Mouse (Mus musculus) subcutaneous adipose tissue, adult 2 months (tissue): ENCODE measurements around the gene Gart. TPM values are rescaled to one million over a fixed set of nuclear protein-coding genes. Genes with fewer than 3 reads are reported as not detected.

ENCODE experiments used
- polyA plus RNA-seq: library from polyadenylated mRNA; depleted of rRNA; stranded (reverse); fragments of >200 nt; gene quantifications from 2 replicates; pipeline ENCODE4 v1.2.3, GENCODE M21; 2012; ENCODE audit warnings: low replicate concordance; rRNA removed

Gart gene
- 27.3 and 52.4 TPM in 2 replicates for polyA plus RNA-seq

GRCm38 (mm10) chr16:91646681-91647419 is at the start of gene Gart:
Gart (minus strand) TSS chr16:91646952.

GRCm38 (mm10) chr16:91688619-91689334 is 42.0 kb upstream of the Gart start, which contains the start of gene Donson:
Donson (minus strand) TSS chr16:91688770.

GRCm38 (mm10) chr16:91647461-91648219 is 888 bp upstream of the Gart start, which contains the start of gene Son:
Son (plus strand) TSS chr16:91647506.

GRCm38 (mm10) chr16:91618511-91619501 is 27.9 kb downstream of the Gart start, which contains the start of gene Dnajc28:
Dnajc28 (minus strand) TSS chr16:91619026.

GRCm38 (mm10) chr16:91597672-91598010 is 49.1 kb downstream of the Gart start, which contains the start of gene Tmem50b:
Tmem50b (minus strand) TSS chr16:91597800.

Other genes with a start within 250 kb of the Gart start
- gene Il10rb, start 240.8 kb downstream of the Gart start, polyA plus RNA-seq: 42.5 and 58.3 TPM in 2 replicates
- gene Ifnar1, start 161.7 kb downstream of the Gart start, polyA plus RNA-seq: 33.9 and 38.6 TPM in 2 replicates
- gene Ifngr2, start 99.9 kb downstream of the Gart start, polyA plus RNA-seq: 30.0 and 31.0 TPM in 2 replicates
- gene Tmem50b, start 49.2 kb downstream of the Gart start, polyA plus RNA-seq: 51.3 and 70.5 TPM in 2 replicates
- gene Dnajc28, start 27.9 kb downstream of the Gart start, polyA plus RNA-seq: 2.6 and 3.0 TPM in 2 replicates
- 133 and 191 TPM in 2 replicates for gene Son, start 554 bp upstream of the Gart start, polyA plus RNA-seq
- gene Donson, start 41.8 kb upstream of the Gart start, polyA plus RNA-seq: 4.7 and 9.0 TPM in 2 replicates
- 31.1 and 37.4 TPM in 2 replicates for gene Cryzl1, start 82.0 kb upstream of the Gart start, polyA plus RNA-seq
- 51.2 and 52.6 TPM in 2 replicates for gene Itsn1, start 82.3 kb upstream of the Gart start, polyA plus RNA-seq